In the genomic region with DNA sequence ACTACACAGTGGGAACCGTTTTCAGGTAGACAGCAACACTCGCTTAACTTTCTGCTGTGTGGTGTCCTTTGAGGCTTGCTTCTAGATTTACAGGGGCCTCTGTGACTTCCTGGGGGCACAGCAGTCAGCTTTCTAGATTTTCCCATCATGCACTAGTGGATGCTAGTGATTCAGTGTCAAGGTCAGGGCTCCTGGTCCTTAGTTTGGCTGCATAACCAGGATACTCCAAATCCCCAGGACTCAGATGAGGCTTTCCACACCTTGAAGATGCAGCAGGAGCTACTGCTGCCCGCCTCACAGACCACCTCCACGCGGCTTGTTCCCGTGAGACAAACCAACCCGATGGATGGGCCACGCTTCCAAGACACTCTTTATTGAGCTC, we compare ENCODE assay signal across 8 mouse cellular contexts. TPM values are rescaled to one million over a fixed set of nuclear protein-coding genes. Genes with fewer than 3 reads are reported as not detected.
DNase-seq lines count a peak whose midpoint lies in the region; ATAC-seq lines count a peak whose summit lies in the region.

No protein-coding gene starts in this region.

- no peaks in the 10 kb centered on the region for H3K36me3 ChIP-seq in kidney, embryonic 16.5 days (ENCODE audit: insufficient read depth, low read length)
- no peaks in the 10 kb centered on the region for H3K36me3 ChIP-seq in hindbrain, embryonic 11.5 days (ENCODE audit: control insufficient read depth, insufficient read depth, low read length)
- H3K36me3 ChIP-seq in midbrain, embryonic 14.5 days (ENCODE audit: control insufficient read depth, insufficient read depth, low read length): no peaks in the 10 kb centered on the region

- 69% methylated on average over 8 of the region's 8 CpGs for WGBS in kidney, embryonic 16.5 days
- WGBS in hindbrain, embryonic 11.5 days: 64% methylated on average over 8 of the region's 8 CpGs
- 54% methylated on average over 8 of the region's 8 CpGs for WGBS in midbrain, embryonic 14.5 days

- no peak overlapping the region for H3K4me3 ChIP-seq in kidney, embryonic 16.5 days (ENCODE audit: low read length)
- H3K4me3 ChIP-seq in hindbrain, embryonic 11.5 days (ENCODE audit: low read depth, low read length): no peak overlapping the region
- H3K4me3 ChIP-seq in midbrain, embryonic 14.5 days (replicated peaks; ENCODE audit: low read depth, low read length): no peak overlapping the region

- no peak overlapping the region for H3K27ac ChIP-seq in kidney, embryonic 16.5 days (ENCODE audit: low read length)
- no peak overlapping the region for H3K27ac ChIP-seq in hindbrain, embryonic 11.5 days (ENCODE audit: low read depth, low read length)
- H3K27ac ChIP-seq in midbrain, embryonic 14.5 days (replicated peaks; ENCODE audit: low read depth, low read length): no peak overlapping the region

- DNase-seq in kidney, postnatal 14 days: no peak
- DNase-seq in R1 (ENCODE audit: low read depth, low spot score): peak; percentile 53
- no peak for DNase-seq in hindbrain, embryonic 11.5 days (ENCODE audit: low spot score)
- no peak for DNase-seq in midbrain, embryonic 14.5 days
- DNase-seq in spleen, adult 18-20 months: no peak
- DNase-seq in cerebellum, adult 11-12 months: no peak

- H3K9me3 ChIP-seq in kidney, embryonic 16.5 days (ENCODE audit: low read length): no peaks in the 10 kb centered on the region
- H3K9me3 ChIP-seq in hindbrain, embryonic 11.5 days (ENCODE audit: control insufficient read depth, low read length): no peaks in the 10 kb centered on the region
- no peaks in the 10 kb centered on the region for H3K9me3 ChIP-seq in midbrain, embryonic 14.5 days (ENCODE audit: control insufficient read depth, low read length)

- no peak for ATAC-seq in kidney, embryonic 16.5 days (ENCODE audit: low FRiP score, low TSS enrichment)
- peak; percentile 43; the same call in 1 of the 2 replicates for ATAC-seq in hindbrain, embryonic 11.5 days (ENCODE audit: low FRiP score)
- ATAC-seq in midbrain, embryonic 14.5 days (ENCODE audit: low FRiP score, low TSS enrichment): no peak
- ATAC-seq in activated CD4-positive, CD25-positive, alpha-beta regulatory T cell, adult 4 months: no peak

- no peak overlapping the region for H3K9ac ChIP-seq in kidney, embryonic 16.5 days (replicated peaks; ENCODE audit: low read length)
- no peak overlapping the region for H3K9ac ChIP-seq in hindbrain, embryonic 11.5 days (ENCODE audit: low read depth, low read length)
- no peak overlapping the region for H3K9ac ChIP-seq in midbrain, embryonic 14.5 days (replicated peaks; ENCODE audit: low read length)

- H3K4me1 ChIP-seq in kidney, embryonic 16.5 days (ENCODE audit: insufficient read depth, low read length): peaks cover 16% of the 10 kb centered on the region
- H3K4me1 ChIP-seq in hindbrain, embryonic 11.5 days (replicated peaks; ENCODE audit: control insufficient read depth, insufficient read depth, low read length): no peaks in the 10 kb centered on the region
- H3K4me1 ChIP-seq in midbrain, embryonic 14.5 days (ENCODE audit: control insufficient read depth, insufficient read depth, low read length): no peaks in the 10 kb centered on the region

- no peaks in the 10 kb centered on the region; the same call in 1 of the 2 replicates for H3K27me3 ChIP-seq in kidney, embryonic 16.5 days (ENCODE audit: insufficient read depth, low read length)
- H3K27me3 ChIP-seq in hindbrain, embryonic 11.5 days (ENCODE audit: control insufficient read depth, insufficient read depth, low read length): no peaks in the 10 kb centered on the region
- H3K27me3 ChIP-seq in midbrain, embryonic 14.5 days (ENCODE audit: control insufficient read depth, insufficient read depth, low read length): no peaks in the 10 kb centered on the region

- peak overlapping the region; percentile 32; the same call in 1 of the 2 replicates for H3K4me2 ChIP-seq in kidney, embryonic 16.5 days (replicated peaks; ENCODE audit: low read depth, low read length)
- no peak overlapping the region; the same call in 1 of the 2 replicates for H3K4me2 ChIP-seq in hindbrain, embryonic 11.5 days (replicated peaks; ENCODE audit: low read depth, low read length)
- H3K4me2 ChIP-seq in midbrain, embryonic 14.5 days (ENCODE audit: low read length): peak overlapping the region; percentile 40

RNA-seq across cellular contexts. Expression of a gene that starts 35.0 kb away (rescaled TPM):
- 70.3 and 72.1 TPM in 2 replicates for polyA plus RNA-seq in kidney, embryonic 16.5 days (2015; fragmentation: Nextera tagmentation; extraction: Ambion mirVana)
- polyA plus RNA-seq in hindbrain, embryonic 11.5 days (2014; fragmentation: Nextera tagmentation; extraction: Ambion mirVana): 87.8 and 91.2 TPM in 2 replicates
- 17.3 and 22.1 TPM in 2 replicates for polyA plus RNA-seq in midbrain, embryonic 14.5 days (2014; fragmentation: Nextera tagmentation; extraction: Ambion mirVana)
- polyA plus RNA-seq in activated CD4-positive, CD25-positive, alpha-beta regulatory T cell, adult 4 months (2017; shearing (Covaris generic)): 10 to 100 TPM; 28.1 to 36.2 TPM
